Mouse (Mus musculus): Measurements from ENCODE around the gene Kcnip1. TPM values are rescaled to one million over a fixed set of nuclear protein-coding genes. Genes with fewer than 3 reads are reported as not detected.

The Kcnip1 gene
- polyA plus RNA-seq, 1 experiment from 2014 or later = 0.16 TPM

DNA sequence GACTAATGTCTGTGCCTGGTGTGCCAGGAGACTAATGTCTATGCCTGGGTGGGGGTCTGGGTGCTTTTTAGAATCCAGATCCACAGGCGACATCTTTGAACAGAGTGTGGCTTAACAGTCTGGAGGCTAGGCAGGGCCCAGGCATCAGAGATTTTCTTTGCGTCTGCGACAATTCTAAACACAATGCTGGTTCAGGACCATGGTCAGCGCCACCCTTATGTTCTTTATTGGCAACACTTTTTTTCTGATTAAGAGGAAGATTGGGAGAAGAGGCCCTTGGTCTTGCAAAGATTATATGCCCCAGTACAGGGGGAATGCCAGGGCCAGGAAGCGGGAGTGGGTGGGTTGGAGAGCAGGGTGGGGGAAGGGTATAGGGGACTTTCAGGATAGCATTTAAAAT, 205.6 kb downstream of the Kcnip1 start:
- Histone ChIP-seq H3K27me3 (no peaks in the 10 kb centered on the region), H3K27ac (replicated peaks) (no peak overlapping the region), H3K4me2 (no peak overlapping the region), H3K9ac (no peak overlapping the region), H3K4me1 (replicated peaks) (no peaks in the 10 kb centered on the region), H3K36me3 (replicated peaks) (no peaks in the 10 kb centered on the region), H3K9me3 (replicated peaks) (no peaks in the 10 kb centered on the region), H3K4me3 (replicated peaks) (no peak overlapping the region)
- ATAC-seq (ENCODE audit: insufficient read depth) = no peak
- 18% methylated on average over 5 of the region's 5 CpGs for WGBS (ENCODE audit: insufficient replicate concordance)

DNA sequence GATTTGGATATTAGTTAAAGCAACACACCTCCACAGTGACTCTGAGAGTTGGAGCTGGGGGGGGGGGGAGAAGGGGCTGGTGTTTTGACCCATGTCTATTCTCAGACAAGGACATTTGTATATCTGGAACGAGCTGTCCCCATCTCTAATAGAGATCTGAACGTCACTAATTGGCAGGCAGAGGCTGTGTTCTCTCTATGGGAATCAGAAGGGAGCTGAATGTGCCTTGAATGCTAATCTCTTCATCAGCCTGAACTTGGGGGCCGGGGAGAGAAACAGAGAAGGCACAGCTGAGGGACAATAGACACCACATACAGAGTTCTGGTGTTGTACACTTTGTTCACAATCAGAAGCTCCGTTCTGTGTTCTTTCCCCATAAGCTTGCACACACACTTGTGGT, 206.4 kb downstream of the Kcnip1 start:
- H3K4me2 ChIP-seq = no peak overlapping the region
- no peaks in the 10 kb centered on the region for H3K36me3 ChIP-seq (replicated peaks)
- no peaks in the 10 kb centered on the region for H3K27me3 ChIP-seq
- no peak overlapping the region for H3K9ac ChIP-seq
- no peaks in the 10 kb centered on the region for H3K4me1 ChIP-seq (replicated peaks)
- no peak for ATAC-seq (ENCODE audit: insufficient read depth)
- no peaks in the 10 kb centered on the region for H3K9me3 ChIP-seq (replicated peaks)
- H3K27ac ChIP-seq (replicated peaks) = no peak overlapping the region
- 55% methylated on average over 4 of the region's 4 CpGs for WGBS (ENCODE audit: insufficient replicate concordance)
- no peak overlapping the region for H3K4me3 ChIP-seq (replicated peaks)

DNA sequence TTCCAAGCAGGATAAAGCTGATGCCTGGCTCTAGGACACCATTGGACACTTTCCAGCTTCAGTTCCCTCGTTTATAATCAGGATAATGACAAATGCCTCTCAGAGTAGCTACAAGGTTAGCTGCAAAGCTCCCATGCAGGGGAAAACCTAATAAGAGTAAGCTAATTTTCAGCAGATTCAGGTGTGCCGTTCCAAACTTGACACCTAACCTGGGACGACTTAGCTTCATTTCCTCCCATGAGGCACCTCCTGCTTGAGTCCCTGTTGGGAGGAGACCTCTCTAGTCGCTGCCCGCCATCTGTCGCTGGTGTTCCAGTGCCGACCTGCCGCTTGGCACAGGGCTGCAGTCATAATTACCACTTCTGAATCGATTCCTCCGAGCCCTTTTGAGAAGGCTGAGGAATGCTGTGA, 211.4 kb downstream of the Kcnip1 start:
- WGBS (ENCODE audit: insufficient replicate concordance) = 44% methylated on average over 10 of the region's 10 CpGs
- no peak overlapping the region for H3K9ac ChIP-seq
- H3K9me3 ChIP-seq (replicated peaks) = no peaks in the 10 kb centered on the region
- H3K36me3 ChIP-seq (replicated peaks) = no peaks in the 10 kb centered on the region
- H3K4me3 ChIP-seq (replicated peaks) = no peak overlapping the region
- ATAC-seq (ENCODE audit: insufficient read depth) = no peak
- H3K27ac ChIP-seq (replicated peaks) = no peak overlapping the region
- H3K4me1 ChIP-seq (replicated peaks) = no peaks in the 10 kb centered on the region
- no peak overlapping the region for H3K4me2 ChIP-seq
- H3K27me3 ChIP-seq = no peaks in the 10 kb centered on the region

DNA sequence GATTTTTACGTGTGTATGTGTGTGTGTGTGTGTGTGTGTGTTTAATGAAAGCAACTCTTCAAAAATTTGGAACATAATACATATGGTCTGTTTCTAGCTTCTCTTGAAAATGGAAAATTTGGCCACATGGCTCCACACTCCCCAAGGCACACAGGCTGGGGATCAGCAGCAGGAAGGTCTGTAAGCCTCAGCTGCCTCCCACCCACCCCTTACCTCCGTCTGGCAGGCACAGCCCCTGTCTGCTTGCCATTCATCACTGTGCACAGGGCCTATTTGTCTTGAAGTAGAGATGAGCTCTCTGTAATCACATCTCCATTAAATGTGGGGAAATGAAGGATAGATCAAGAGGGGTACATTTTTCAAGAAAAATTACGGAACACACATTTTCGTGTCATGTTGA, 212.7 kb downstream of the Kcnip1 start:
- Histone ChIP-seq H3K4me1 (replicated peaks) (no peaks in the 10 kb centered on the region), H3K4me3 (replicated peaks) (no peak overlapping the region), H3K27me3 (no peaks in the 10 kb centered on the region), H3K4me2 (no peak overlapping the region), H3K27ac (replicated peaks) (no peak overlapping the region), H3K9me3 (replicated peaks) (no peaks in the 10 kb centered on the region), H3K9ac (no peak overlapping the region), H3K36me3 (replicated peaks) (no peaks in the 10 kb centered on the region)
- 52% methylated on average over 4 of the region's 4 CpGs for WGBS (ENCODE audit: insufficient replicate concordance)
- no peak for ATAC-seq (ENCODE audit: insufficient read depth)

DNA sequence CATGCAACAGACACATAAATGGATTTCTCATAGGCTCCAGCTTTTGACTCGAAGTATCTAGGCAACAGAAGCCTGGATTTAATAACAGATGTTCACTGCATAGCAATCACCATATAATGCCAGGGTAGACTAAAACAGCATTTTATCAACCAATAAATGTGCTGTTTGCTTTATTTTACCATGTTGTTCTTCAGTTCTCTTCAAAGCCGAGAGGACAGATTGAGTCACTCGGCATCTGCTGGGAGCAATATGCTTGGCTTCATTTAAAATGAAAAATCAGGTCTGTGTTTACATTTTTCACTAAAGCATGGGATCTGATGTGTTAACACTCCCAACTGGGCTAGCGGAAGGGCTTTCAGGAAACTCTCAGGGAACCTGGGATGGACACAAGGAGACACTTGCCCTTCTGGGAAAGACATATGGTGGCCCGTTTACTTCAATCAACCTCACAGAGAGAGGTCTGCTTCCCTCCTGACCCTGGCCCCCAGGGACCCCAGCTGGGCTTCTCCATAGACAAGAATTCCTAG, 220.3 kb downstream of the Kcnip1 start:
- Histone ChIP-seq H3K9ac (no peak overlapping the region), H3K36me3 (replicated peaks) (no peaks in the 10 kb centered on the region), H3K4me3 (replicated peaks) (no peak overlapping the region), H3K4me1 (replicated peaks) (no peaks in the 10 kb centered on the region), H3K9me3 (replicated peaks) (no peaks in the 10 kb centered on the region), H3K27me3 (no peaks in the 10 kb centered on the region), H3K4me2 (no peak overlapping the region), H3K27ac (replicated peaks) (no peak overlapping the region)
- WGBS (ENCODE audit: insufficient replicate concordance) = 56% methylated on average over 5 of the region's 5 CpGs
- ATAC-seq (ENCODE audit: insufficient read depth) = no peak

DNA sequence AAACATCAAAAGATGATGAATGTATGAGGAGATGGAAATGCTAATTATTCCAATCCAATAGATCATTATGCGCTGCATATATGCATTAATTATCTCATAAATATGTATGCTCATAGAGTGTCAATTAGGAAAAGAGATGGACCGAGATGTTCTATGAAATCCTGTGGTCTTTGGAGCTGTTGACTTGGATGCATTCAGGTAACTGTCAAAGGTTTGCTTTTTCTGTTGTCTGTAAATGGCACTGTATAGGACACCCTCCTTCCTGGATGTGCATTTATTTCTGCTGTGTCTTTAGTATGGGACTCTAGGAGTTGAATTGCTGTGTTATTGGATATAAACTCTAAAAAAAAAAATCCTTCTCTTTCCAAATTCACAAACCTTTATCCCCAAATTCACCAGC, 220.9 kb downstream of the Kcnip1 start:
- H3K27ac ChIP-seq (replicated peaks) = no peak overlapping the region
- no peak for ATAC-seq (ENCODE audit: insufficient read depth)
- WGBS (ENCODE audit: insufficient replicate concordance) = 47% methylated on average over 2 of the region's 2 CpGs
- no peak overlapping the region for H3K9ac ChIP-seq
- no peaks in the 10 kb centered on the region for H3K9me3 ChIP-seq (replicated peaks)
- H3K4me3 ChIP-seq (replicated peaks) = no peak overlapping the region
- H3K36me3 ChIP-seq (replicated peaks) = no peaks in the 10 kb centered on the region
- no peaks in the 10 kb centered on the region for H3K27me3 ChIP-seq
- no peaks in the 10 kb centered on the region for H3K4me1 ChIP-seq (replicated peaks)
- no peak overlapping the region for H3K4me2 ChIP-seq

DNA sequence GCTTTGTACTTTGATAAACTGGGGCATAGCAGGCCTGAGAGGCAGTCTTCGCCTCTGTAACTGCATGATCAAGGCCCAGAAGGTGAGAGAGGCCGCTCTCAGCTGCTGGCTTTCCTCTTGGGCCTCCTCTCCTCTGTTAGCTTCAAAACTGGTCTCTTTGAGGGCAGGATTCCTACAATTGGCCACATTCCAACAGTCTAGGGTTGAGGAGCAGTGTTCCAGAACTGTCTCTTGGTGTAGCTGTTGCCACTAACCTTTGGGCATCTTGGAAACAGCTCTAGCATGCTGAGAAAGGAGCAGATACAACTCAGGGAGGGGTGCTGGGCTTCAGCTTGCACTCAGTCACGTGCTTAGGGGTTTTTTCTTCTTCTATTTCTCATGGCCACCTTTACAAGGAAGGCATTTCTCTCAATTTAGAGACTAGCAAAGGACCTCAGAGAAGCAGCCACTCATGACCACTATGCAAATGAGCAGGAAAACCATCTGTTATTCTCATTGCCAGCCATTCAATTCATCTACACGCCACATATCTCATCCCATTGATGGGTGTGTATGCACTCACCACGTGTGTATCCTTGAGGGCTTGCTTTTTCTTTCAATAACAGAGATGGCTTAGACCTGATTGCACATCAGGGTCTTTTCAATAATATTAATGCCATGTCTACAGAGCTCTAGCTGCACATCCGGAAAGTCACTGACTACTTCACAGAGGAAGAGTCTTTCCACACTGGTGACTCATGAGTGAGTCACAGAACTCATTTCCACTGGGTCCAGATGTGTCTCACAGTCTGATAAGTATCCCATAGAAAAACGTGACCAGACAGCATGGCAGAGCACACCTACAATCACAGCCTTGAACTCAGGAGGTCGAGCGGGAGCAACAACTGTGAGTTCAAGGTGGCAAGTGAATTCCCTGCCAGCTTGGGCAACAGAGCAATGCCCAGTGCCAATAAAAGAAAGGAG, 225.7 kb downstream of the Kcnip1 start:
- Histone ChIP-seq H3K27me3 (no peaks in the 10 kb centered on the region), H3K4me2 (no peak overlapping the region), H3K36me3 (replicated peaks) (no peaks in the 10 kb centered on the region), H3K9ac (no peak overlapping the region), H3K27ac (replicated peaks) (no peak overlapping the region), H3K4me1 (replicated peaks) (no peaks in the 10 kb centered on the region), H3K4me3 (replicated peaks) (no peak overlapping the region), H3K9me3 (replicated peaks) (no peaks in the 10 kb centered on the region)
- ATAC-seq (ENCODE audit: insufficient read depth) = no peak
- WGBS (ENCODE audit: insufficient replicate concordance) = 48% methylated on average over 9 of the region's 9 CpGs

DNA sequence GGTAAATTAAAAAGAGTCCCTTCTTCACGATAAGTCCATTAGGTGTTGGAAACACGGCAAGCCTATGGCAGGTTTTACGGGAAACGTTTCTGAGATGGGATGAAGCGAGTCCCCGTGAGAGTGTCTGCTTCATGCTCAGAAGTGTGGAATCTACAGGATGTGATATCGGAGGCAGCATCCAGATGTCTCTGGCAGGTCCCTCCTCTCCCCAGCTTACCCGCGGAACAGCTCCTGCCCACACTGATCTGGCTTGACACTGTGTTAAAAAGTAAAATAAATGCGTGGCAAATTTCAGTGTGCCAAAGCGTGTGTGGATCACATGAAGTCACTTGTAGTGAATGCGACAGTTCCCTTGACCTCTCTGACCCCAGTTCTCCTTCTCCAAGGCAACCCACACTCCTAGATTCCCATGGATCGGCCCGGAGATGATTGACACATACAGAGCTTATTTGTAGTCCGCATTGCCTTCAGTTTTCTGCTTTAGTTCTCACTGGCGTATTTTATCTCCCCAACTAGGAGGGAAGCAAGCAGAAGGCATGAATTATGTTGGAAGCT, 231.7 kb downstream of the Kcnip1 start:
- no peaks in the 10 kb centered on the region for H3K27me3 ChIP-seq
- no peak overlapping the region for H3K27ac ChIP-seq (replicated peaks)
- H3K9me3 ChIP-seq (replicated peaks) = no peaks in the 10 kb centered on the region
- no peaks in the 10 kb centered on the region for H3K4me1 ChIP-seq (replicated peaks)
- no peak for ATAC-seq (ENCODE audit: insufficient read depth)
- H3K9ac ChIP-seq = no peak overlapping the region
- H3K36me3 ChIP-seq (replicated peaks) = no peaks in the 10 kb centered on the region
- no peak overlapping the region for H3K4me2 ChIP-seq
- no peak overlapping the region for H3K4me3 ChIP-seq (replicated peaks)
- WGBS (ENCODE audit: insufficient replicate concordance) = 73% methylated on average over 16 of the region's 16 CpGs

DNA sequence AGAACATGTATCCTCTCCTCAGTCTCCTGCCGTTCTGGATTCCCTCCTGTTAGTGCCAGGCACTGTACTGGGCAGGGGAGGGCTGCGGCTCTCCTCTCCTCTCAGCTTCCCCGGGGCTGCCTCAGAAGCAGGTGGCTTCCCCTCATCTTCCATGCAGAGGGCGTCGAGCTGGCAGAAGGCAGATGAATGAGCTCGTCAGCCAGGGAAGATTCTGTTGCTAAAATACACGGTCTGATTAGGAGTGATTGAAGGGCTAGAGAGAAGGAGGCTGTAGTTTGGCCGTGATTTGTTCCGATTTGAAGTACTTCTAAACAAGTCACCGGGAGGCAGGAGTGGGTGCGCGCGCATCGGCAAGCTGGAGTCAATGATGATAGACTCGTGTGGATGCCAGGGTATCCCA, 236.3 kb downstream of the Kcnip1 start:
- Histone ChIP-seq H3K27me3 (no peaks in the 10 kb centered on the region), H3K9ac (no peak overlapping the region), H3K4me2 (no peak overlapping the region), H3K4me1 (replicated peaks) (no peaks in the 10 kb centered on the region), H3K9me3 (replicated peaks) (no peaks in the 10 kb centered on the region), H3K27ac (replicated peaks) (no peak overlapping the region), H3K36me3 (replicated peaks) (no peaks in the 10 kb centered on the region), H3K4me3 (replicated peaks) (no peak overlapping the region)
- ATAC-seq (ENCODE audit: insufficient read depth) = no peak
- WGBS (ENCODE audit: insufficient replicate concordance) = 69% methylated on average over 15 of the region's 15 CpGs

DNA sequence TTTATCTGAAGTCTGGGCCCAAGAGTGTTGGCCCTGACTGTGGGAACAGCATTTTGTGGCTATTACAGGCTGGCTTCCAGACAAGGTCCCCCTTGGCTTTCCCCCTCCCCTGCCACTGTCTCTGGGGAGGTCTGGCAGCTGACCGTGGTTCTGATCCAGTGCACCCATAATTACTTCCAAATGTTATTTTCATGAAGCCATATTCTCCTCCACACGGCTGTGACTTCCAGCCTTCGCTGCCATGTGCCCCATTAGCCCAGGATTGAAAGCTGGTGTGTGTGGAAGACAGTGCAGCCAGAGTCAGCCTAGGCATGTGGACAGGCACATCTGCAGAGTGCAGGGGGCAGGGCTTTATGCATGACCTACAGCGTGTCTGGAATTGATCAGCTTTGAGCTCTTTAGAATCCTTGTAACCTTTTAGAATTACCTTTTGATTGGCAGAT, 240.5 kb downstream of the Kcnip1 start:
- H3K4me1 ChIP-seq (replicated peaks) = no peaks in the 10 kb centered on the region
- no peak overlapping the region for H3K4me2 ChIP-seq
- H3K27ac ChIP-seq (replicated peaks) = no peak overlapping the region
- H3K36me3 ChIP-seq (replicated peaks) = no peaks in the 10 kb centered on the region
- no peaks in the 10 kb centered on the region for H3K9me3 ChIP-seq (replicated peaks)
- ATAC-seq (ENCODE audit: insufficient read depth) = no peak
- H3K9ac ChIP-seq = no peak overlapping the region
- H3K27me3 ChIP-seq = no peaks in the 10 kb centered on the region
- 59% methylated on average over 4 of the region's 4 CpGs for WGBS (ENCODE audit: insufficient replicate concordance)
- no peak overlapping the region for H3K4me3 ChIP-seq (replicated peaks)

DNA sequence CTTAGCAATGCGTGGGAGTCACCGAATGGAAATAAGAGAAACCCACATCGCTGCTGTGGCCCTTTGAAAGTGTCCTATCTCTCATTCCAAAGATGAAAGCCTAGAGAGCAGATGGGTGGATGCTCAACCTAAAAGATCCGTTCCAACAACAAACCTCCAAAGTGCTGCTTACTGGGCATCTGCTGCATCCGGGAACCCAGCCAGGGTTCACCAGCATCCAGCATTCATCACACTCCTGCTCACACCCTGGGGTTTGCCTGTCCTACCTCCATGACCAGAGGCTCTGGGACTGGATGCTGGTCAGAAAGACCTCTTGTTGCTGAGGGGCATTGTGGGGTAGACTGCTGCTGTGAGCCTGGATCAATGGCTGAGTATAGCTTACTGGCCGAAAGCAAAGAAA, 241.4 kb downstream of the Kcnip1 start:
- Histone ChIP-seq H3K9ac (no peak overlapping the region), H3K27ac (replicated peaks) (no peak overlapping the region), H3K27me3 (no peaks in the 10 kb centered on the region), H3K4me3 (replicated peaks) (no peak overlapping the region), H3K4me1 (replicated peaks) (no peaks in the 10 kb centered on the region), H3K4me2 (no peak overlapping the region), H3K36me3 (replicated peaks) (no peaks in the 10 kb centered on the region), H3K9me3 (replicated peaks) (no peaks in the 10 kb centered on the region)
- ATAC-seq (ENCODE audit: insufficient read depth) = no peak
- 74% methylated on average over 6 of the region's 6 CpGs for WGBS (ENCODE audit: insufficient replicate concordance)

Data from liver, embryonic 15.5 days (tissue).